8 mouse cellular contexts compared by ENCODE assay signal in genomic region chr16:95347202-95347601, GRCm38 (mm10).
DNase-seq lines count a peak whose midpoint lies in the region; ATAC-seq lines count a peak whose summit lies in the region.

No protein-coding gene starts in this region.

- H3K27ac ChIP-seq in lung, embryonic 16.5 days (ENCODE audit: low read length): peak overlapping the region; percentile 71

- H3K9ac ChIP-seq in lung, embryonic 16.5 days (ENCODE audit: low read length): no peak overlapping the region

- no peak overlapping the region for H3K4me3 ChIP-seq in lung, embryonic 16.5 days (ENCODE audit: low read length)

- 8% methylated on average over 3 of the region's 3 CpGs for WGBS in lung, embryonic 16.5 days

- no peaks in the 10 kb centered on the region for H3K27me3 ChIP-seq in lung, embryonic 16.5 days (ENCODE audit: control insufficient read depth, insufficient read depth, low read depth, low read length)

- H3K4me2 ChIP-seq in lung, embryonic 16.5 days (ENCODE audit: low read depth, low read length): no peak overlapping the region; the same call in 1 of the 2 replicates

- peaks cover 21% of the 10 kb centered on the region for H3K4me1 ChIP-seq in lung, embryonic 16.5 days (replicated peaks; ENCODE audit: control insufficient read depth, insufficient read depth, low read length)

- peak; percentile 69 for DNase-seq in adrenal gland, adult 2 months
- no peak for DNase-seq in adrenal gland, adult 18-20 months (ENCODE audit: low spot score in 2 of 2)
- peak; percentile 25 for DNase-seq in embryo, embryonic 9.5 days (ENCODE audit: extremely low spot score)
- peak; percentile 41 for DNase-seq in kidney, adult 18-20 months
- DNase-seq in cerebellum, postnatal 36 days: no peak
- DNase-seq in frontal cortex, postnatal 36 days (ENCODE audit: low spot score in 2 of 2): no peak
- DNase-seq in cerebellum, postnatal 25 days: no peak

- H3K36me3 ChIP-seq in lung, embryonic 16.5 days (ENCODE audit: control insufficient read depth, insufficient read depth, low read length): no peaks in the 10 kb centered on the region

- ATAC-seq in lung, embryonic 16.5 days (ENCODE audit: low read depth): peak; percentile 84

- no peaks in the 10 kb centered on the region for H3K9me3 ChIP-seq in lung, embryonic 16.5 days (ENCODE audit: control insufficient read depth, low read length)

Comparison
In these comparisons a context has a peak if more than half of its experiments do, and no peak if none do; other contexts are left out.
1. DNase-seq: peak in adrenal gland, adult 2 months (single experiment), embryo, embryonic 9.5 days (single experiment) and kidney, adult 18-20 months (single experiment); none in adrenal gland, adult 18-20 months (0 of 2), cerebellum, postnatal 36 days (0 of 2), frontal cortex, postnatal 36 days (0 of 2) and cerebellum, postnatal 25 days (0 of 2).